Comparison of ENCODE assay signal across 2 mouse cellular contexts in the genomic region with DNA sequence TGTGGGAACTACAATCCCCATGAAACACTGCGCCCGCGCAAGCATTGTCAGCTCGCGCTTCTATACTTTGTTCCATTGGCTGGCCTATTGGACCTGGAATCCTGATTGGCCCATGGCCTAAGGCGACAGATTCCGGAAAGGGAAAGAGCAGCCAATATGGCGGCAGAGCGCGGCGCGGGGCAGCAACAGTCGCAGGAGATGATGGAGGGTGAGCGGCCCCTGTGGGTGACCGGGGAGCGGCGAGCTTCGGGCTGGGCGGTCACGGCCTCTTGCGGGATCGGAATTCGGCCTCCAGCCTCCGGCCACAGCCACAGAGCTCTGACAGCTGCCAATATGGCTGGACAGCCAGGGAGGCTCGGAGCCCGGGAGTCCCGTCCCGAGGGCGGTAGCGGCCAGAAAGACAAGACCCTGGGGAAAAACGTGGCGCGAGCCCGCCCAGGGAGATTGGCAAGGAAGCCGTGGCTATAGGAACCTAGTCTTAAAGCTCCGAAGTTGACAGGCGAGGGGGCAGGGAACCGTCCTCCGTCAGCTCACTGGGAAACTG.
TF ChIP-seq lines count a peak whose summit lies in the region.

No protein-coding gene starts in this region.

TF ChIP-seq in C2C12, 6 proteins besides CTCF, POLR2A, EP300 and RAD21:
- TF ChIP-seq MYOG (IDR thresholded peaks at IDR 0.05; ENCODE audit: control insufficient read depth, extremely low read depth, insufficient read length) (no peak), CEBPB (IDR thresholded peaks at IDR 0.05; ENCODE audit: low read depth) (no peak), MYOD1 (IDR thresholded peaks at IDR 0.05; ENCODE audit: control insufficient read depth, insufficient read length, low read depth) (no peak), USF1 (IDR thresholded peaks at IDR 0.05; ENCODE audit: low read depth) (no peak), FOSL1 (IDR thresholded peaks at IDR 0.05; ENCODE audit: insufficient read depth, low read length, poor library complexity, severe bottlenecking) (no peak), MAX (IDR thresholded peaks at IDR 0.05) (no peak)

TF ChIP-seq in myocyte, 11 proteins besides CTCF, POLR2A, EP300 and RAD21:
- TF ChIP-seq MYOG (IDR thresholded peaks at IDR 0.05; ENCODE audit: control insufficient read depth in 1 of 3, insufficient read depth in 1 of 3, insufficient read length in 2 of 3, low read depth in 2 of 3) (no peak), MAX (IDR thresholded peaks at IDR 0.05; ENCODE audit: low read depth) (no peak), CEBPB (IDR thresholded peaks at IDR 0.05; ENCODE audit: insufficient read depth, poor library complexity, severe bottlenecking) (no peak), TCF12 (IDR thresholded peaks at IDR 0.05; ENCODE audit: insufficient read depth, poor library complexity, severe bottlenecking) (no peak), USF1 (IDR thresholded peaks at IDR 0.05; ENCODE audit: low read depth) (no peak), TCF3 (IDR thresholded peaks at IDR 0.05; ENCODE audit: insufficient read length, low read depth) (no peak), POLR2AphosphoS2 (IDR thresholded peaks at IDR 0.05; ENCODE audit: insufficient read length, low read depth) (peak; percentile 75), REST (IDR thresholded peaks at IDR 0.05; ENCODE audit: insufficient read depth, insufficient read length) (peak; percentile 17), E2F4 (IDR thresholded peaks at IDR 0.05; ENCODE audit: insufficient read depth) (no peak), SRF (IDR thresholded peaks at IDR 0.05; ENCODE audit: control insufficient read depth, insufficient read length, low read depth) (peak; percentile 57), MYOD1 (IDR thresholded peaks at IDR 0.05; ENCODE audit: control insufficient read depth in 1 of 3, insufficient read length in 2 of 3, low read depth in 2 of 3) (peak in 1 of 3 experiments; percentile 13)
